ENCODE assay signal across 8 mouse cellular contexts in the genomic region with DNA sequence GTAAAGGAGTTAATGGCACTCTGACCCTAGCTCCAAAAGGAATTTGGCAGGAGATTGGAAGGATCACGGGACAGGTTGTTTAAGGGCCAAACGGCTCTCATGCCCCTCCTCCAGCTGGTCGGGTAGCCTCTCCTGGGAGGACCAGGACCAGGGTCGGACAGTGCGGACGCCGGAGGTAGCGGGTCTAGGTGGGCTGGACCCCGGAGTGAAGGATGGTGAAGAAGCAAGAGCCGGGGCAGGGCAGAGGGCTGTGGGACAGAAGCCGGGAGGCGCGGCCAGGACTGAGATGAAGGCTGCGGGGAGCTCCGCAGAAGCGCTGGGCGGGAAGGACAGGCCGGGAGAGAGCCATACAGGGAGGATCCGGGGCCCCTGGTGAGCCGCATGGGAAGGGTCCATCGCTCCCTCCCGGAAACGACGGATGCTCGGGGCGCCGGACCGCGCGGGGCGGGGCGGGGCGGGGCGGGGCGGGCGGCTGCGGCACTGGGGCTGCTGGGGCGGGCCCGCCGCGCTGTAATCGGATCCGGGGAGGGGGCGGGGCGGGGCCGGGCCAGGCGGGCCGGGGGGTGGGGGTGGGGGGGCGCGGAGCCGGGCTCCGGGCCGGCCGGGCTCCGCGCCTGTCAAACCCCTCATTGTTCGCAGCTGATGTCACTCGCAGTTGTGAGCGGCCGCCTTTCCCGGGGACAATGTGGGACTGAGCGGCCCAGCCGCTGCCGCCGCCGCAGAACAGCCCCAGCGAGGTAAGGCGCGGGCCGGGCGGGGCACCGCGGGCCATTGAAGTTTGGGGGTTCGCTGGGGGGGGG. TPM values are rescaled to one million over a fixed set of nuclear protein-coding genes. Genes with fewer than 3 reads are reported as not detected.
A peak's percentile ranks its signal among the peaks of the same experiment; 100 is the strongest.
DNase-seq lines count a peak whose midpoint lies in the region; ATAC-seq and TF ChIP-seq lines count a peak whose summit lies in the region.

A gene (plus strand): TSS at position 21 of the 800 bp plus-strand sequence.

- no peak within 1 kb of the TSS; the same call in 1 of the 2 replicates for H3K27ac ChIP-seq in bone marrow, adult 2 months (ENCODE audit: control insufficient read depth, insufficient read depth, low read depth, low read length, poor library complexity)
- peak within 1 kb of the TSS; percentile 97 for H3K27ac ChIP-seq in forebrain, embryonic 12.5 days
- peak within 1 kb of the TSS; percentile 90 for H3K27ac ChIP-seq in neural tube, embryonic 15.5 days (replicated peaks)

- peak within 1 kb of the TSS; percentile 92 for H3K9ac ChIP-seq in forebrain, embryonic 12.5 days
- H3K9ac ChIP-seq in neural tube, embryonic 15.5 days (replicated peaks), result peak within 1 kb of the TSS; percentile 73

- H3K4me1 ChIP-seq in bone marrow, adult 2 months (ENCODE audit: control insufficient read depth, insufficient read depth, low read length), result no peaks in the 10 kb centered on the region
- H3K4me1 ChIP-seq in forebrain, embryonic 12.5 days, result peaks cover 77% of the 10 kb centered on the region
- peaks cover 14% of the 10 kb centered on the region for H3K4me1 ChIP-seq in lung, adult 2 months (ENCODE audit: control insufficient read depth, insufficient read depth, low read length)
- peaks cover 81% of the 10 kb centered on the region for H3K4me1 ChIP-seq in neural tube, embryonic 15.5 days

- peaks cover 16% of the 10 kb centered on the region for H3K36me3 ChIP-seq in forebrain, embryonic 12.5 days (replicated peaks)
- no peaks in the 10 kb centered on the region for H3K36me3 ChIP-seq in neural tube, embryonic 15.5 days

- peak; percentile 13; the same call in 1 of the 2 replicates for ATAC-seq in frontal cortex, adult (ENCODE audit: low TSS enrichment)
- ATAC-seq in forebrain, embryonic 12.5 days (ENCODE audit: low FRiP score), result peak; percentile 80
- peak; percentile 64 for ATAC-seq in neural tube, embryonic 15.5 days (ENCODE audit: low FRiP score)

- H3K4me3 ChIP-seq in bone marrow, adult 2 months (replicated peaks; ENCODE audit: control insufficient read depth, low read depth, low read length), result peak within 1 kb of the TSS; percentile 49
- H3K4me3 ChIP-seq in forebrain, embryonic 12.5 days (replicated peaks), result peak within 1 kb of the TSS; percentile 78
- peak within 1 kb of the TSS; percentile 73 for H3K4me3 ChIP-seq in lung, adult 2 months (replicated peaks; ENCODE audit: extremely low read depth, low read depth, low read length)
- peak within 1 kb of the TSS; percentile 64 for H3K4me3 ChIP-seq in neural tube, embryonic 15.5 days (replicated peaks)

- intact Hi-C loops in heart, postnatal 36 days (cut with DNase I), result no loop called here

- DNase-seq in frontal cortex, postnatal 25 days (ENCODE audit: low spot score in 2 of 2), result no peak
- peak; percentile 71 to 74 for DNase-seq in heart, postnatal 36 days
- DNase-seq in large intestine, adult 2 months (ENCODE audit: low read depth, low spot score), result no peak
- DNase-seq in lung, adult 2 months, result peak; percentile 68

- no peak for TF ChIP-seq POLR2A in bone marrow, adult 2 months (IDR thresholded peaks at IDR 0.05; ENCODE audit: borderline replicate concordance, control insufficient read depth, low read depth, low read length)
- TF ChIP-seq POLR2A in lung, adult 2 months (IDR thresholded peaks at IDR 0.05; ENCODE audit: borderline replicate concordance, extremely low read depth, low read depth, low read length), result no peak; the same call in 1 of the 2 replicates

- WGBS in bone marrow, adult 2 months, result 2% methylated on average over 41 of the region's 74 CpGs
- WGBS in forebrain, embryonic 12.5 days, result 0% methylated on average over 44 of the region's 74 CpGs
- WGBS in large intestine, adult 2 months, result under 1% methylated on average over 55 of the region's 74 CpGs
- WGBS in lung, adult 2 months, result under 1% methylated on average over 40 of the region's 74 CpGs
- WGBS in neural tube, embryonic 15.5 days, result 0% methylated on average over 44 of the region's 74 CpGs

- H3K9me3 ChIP-seq in forebrain, embryonic 12.5 days, result no peaks in the 10 kb centered on the region
- H3K9me3 ChIP-seq in neural tube, embryonic 15.5 days (replicated peaks), result no peaks in the 10 kb centered on the region

- TF ChIP-seq CTCF in bone marrow, adult 2 months (IDR thresholded peaks at IDR 0.05; ENCODE audit: control insufficient read depth, insufficient read depth, low read length), result no peak
- TF ChIP-seq CTCF in lung, adult 2 months (IDR thresholded peaks at IDR 0.05; ENCODE audit: insufficient read depth, low read length), result no peak

- H3K27me3 ChIP-seq in forebrain, embryonic 12.5 days, result no peaks in the 10 kb centered on the region
- no peaks in the 10 kb centered on the region for H3K27me3 ChIP-seq in neural tube, embryonic 15.5 days (replicated peaks)

- peak within 1 kb of the TSS; percentile 96 for H3K4me2 ChIP-seq in forebrain, embryonic 12.5 days
- H3K4me2 ChIP-seq in neural tube, embryonic 15.5 days, result peak within 1 kb of the TSS; percentile 87

RNA-seq across cellular contexts. Expression of the gene that starts here (rescaled TPM):
- polyA plus RNA-seq in bone marrow, adult 2 months (2011; ENCODE audit: insufficient read depth, insufficient read length, low replicate concordance, missing spikeins), result 7.3 and 19.2 TPM in 2 replicates
- 299 and 311 TPM in 2 replicates for polyA plus RNA-seq in forebrain, embryonic 12.5 days (2016; fragmentation: Nextera tagmentation; extraction: Ambion mirVana)
- 10 to 100 TPM; 72.8 to 73.4 TPM for total RNA-seq in heart, postnatal 36 days (2021)
- 15.4 and 17.4 TPM in 2 replicates for polyA plus RNA-seq in large intestine, adult 2 months (2012; rRNA removed)
- polyA plus RNA-seq in lung, adult 2 months (2012; rRNA removed), result 68.5 and 70.7 TPM in 2 replicates
- polyA plus RNA-seq in neural tube, embryonic 15.5 days (2015; fragmentation: Nextera tagmentation; extraction: Ambion mirVana), result 185 and 222 TPM in 2 replicates

Comparison
In these comparisons a context has a peak if more than half of its experiments do, and no peak if none do; other contexts are left out.
1. ATAC-seq: peak in every context shown above with its lines; median percentile 80 in forebrain, embryonic 12.5 days; 64 in neural tube, embryonic 15.5 days; 13 in frontal cortex, adult.
2. DNase-seq: peak in heart, postnatal 36 days (2 of 2) and lung, adult 2 months (single experiment); none in frontal cortex, postnatal 25 days (0 of 2) and large intestine, adult 2 months (single experiment).
3. Peak in every context shown above with its lines, with median percentiles within 50 percentile points of each other: H3K4me3 ChIP-seq.